Mouse (Mus musculus) megakaryocyte-erythroid progenitor cell, adult 5-6 weeks (primary cell): ENCODE data around the gene Gcn1l1. TPM values are rescaled to one million over a fixed set of nuclear protein-coding genes. Genes with fewer than 3 reads are reported as not detected.

Experiments
- ATAC-seq: replicated peaks from 2 replicates; pipeline ENCODE4 v1.8.0; 2016; ENCODE audit warnings: mild to moderate bottlenecking, inconsistent platforms; ENCODE audit not compliant: severe bottlenecking, poor library complexity, low FRiP score, low TSS enrichment
- total RNA-seq, 2 experiments: library from RNA; stranded (forward) in 1 of 2; stranded (reverse) in 1 of 2; fragments of 200-1000, 215-1000 nt in 1 of 2; fragments of >200 nt in 1 of 2; fragmentation: Nextera tagmentation in 1 of 2; gene quantifications; 2 replicates each; pipeline ENCODE4 v1.2.3; 2014 to 2017

Gene Gcn1l1
- total RNA-seq, 2 experiments from 2014 or later, result 54.2 to 66.1 TPM

- ATAC-seq, result peak; percentile 95
These were observed 33.3 kb upstream of the Gcn1l1 start for GRCm38 (mm10) chr5:115531671-115532270.

- no peak for ATAC-seq
These were observed 30.7 kb upstream of the Gcn1l1 start for GRCm38 (mm10) chr5:115534290-115534731.

- ATAC-seq, result no peak
These were observed 30.2 kb upstream of the Gcn1l1 start for GRCm38 (mm10) chr5:115534856-115535255.

GRCm38 (mm10) chr5:115535635-115536034 is 29.4 kb upstream of the Gcn1l1 start:
- no peak for ATAC-seq

- ATAC-seq, result peak; percentile 18
These were observed 26.9 kb upstream of the Gcn1l1 start for GRCm38 (mm10) chr5:115538017-115538692.

- ATAC-seq, result peak; percentile 54
These were observed 26.4 kb upstream of the Gcn1l1 start for GRCm38 (mm10) chr5:115538693-115539043.

- ATAC-seq, result peak; percentile 11
These were observed 22.2 kb upstream of the Gcn1l1 start for GRCm38 (mm10) chr5:115542635-115543384.

GRCm38 (mm10) chr5:115543509-115544253 is 21.4 kb upstream of the Gcn1l1 start:
- peak; percentile 53 for ATAC-seq

- ATAC-seq, result no peak
These were observed 20.3 kb upstream of the Gcn1l1 start for GRCm38 (mm10) chr5:115544655-115545185.

- no peak for ATAC-seq
These were observed 19.4 kb upstream of the Gcn1l1 start for GRCm38 (mm10) chr5:115545636-115546035.

GRCm38 (mm10) chr5:115546536-115546935 is 18.5 kb upstream of the Gcn1l1 start:
- no peak for ATAC-seq

- no peak for ATAC-seq
These were observed 18.0 kb upstream of the Gcn1l1 start for GRCm38 (mm10) chr5:115547014-115547413.

GRCm38 (mm10) chr5:115547421-115547820 is 17.6 kb upstream of the Gcn1l1 start:
- no peak for ATAC-seq

- no peak for ATAC-seq
These were observed 16.4 kb upstream of the Gcn1l1 start for GRCm38 (mm10) chr5:115548501-115549285.

- no peak for ATAC-seq
These were observed 14.5 kb upstream of the Gcn1l1 start for GRCm38 (mm10) chr5:115550482-115551005.

GRCm38 (mm10) chr5:115551386-115551785 is 13.7 kb upstream of the Gcn1l1 start:
- ATAC-seq, result no peak

GRCm38 (mm10) chr5:115551799-115552198 is 13.3 kb upstream of the Gcn1l1 start:
- no peak for ATAC-seq

GRCm38 (mm10) chr5:115553801-115554420 is 11.1 kb upstream of the Gcn1l1 start:
- ATAC-seq, result no peak
